Mouse (Mus musculus): Measurements from ENCODE around the gene Rnf121.
"Not testable (repeated sequence)": the region's sequence is repeated elsewhere in the genome, so short reads cannot be mapped to it uniquely, and the experiment has no call there.

Rnf121 gene

DNA sequence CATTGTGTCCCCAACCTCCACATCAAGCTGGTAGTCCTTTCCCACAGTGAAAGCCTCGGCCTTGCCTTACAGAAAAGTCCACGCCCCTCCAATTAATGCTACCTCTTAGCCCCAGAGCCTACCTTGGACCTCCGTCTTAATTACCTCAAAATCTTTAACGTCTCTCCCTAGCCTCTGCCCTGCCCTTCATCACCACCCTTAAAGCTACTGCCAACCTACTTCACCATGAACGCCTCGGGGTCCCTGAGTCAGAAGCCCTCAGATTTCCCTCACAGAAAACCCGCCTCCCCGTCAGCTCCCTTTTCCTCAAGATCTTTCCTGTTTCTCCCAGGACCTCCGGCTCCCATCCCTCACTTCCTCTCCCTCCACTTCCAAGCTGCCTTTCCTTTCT lies 619 bp downstream of the Rnf121 start:
- DNase-seq (ENCODE audit: low read depth, low spot score): no peak

GRCm38 (mm10) chr7:102063891-102064290 lies 1.4 kb downstream of the Rnf121 start:
- no peak for DNase-seq (ENCODE audit: low read depth, low spot score)

DNA sequence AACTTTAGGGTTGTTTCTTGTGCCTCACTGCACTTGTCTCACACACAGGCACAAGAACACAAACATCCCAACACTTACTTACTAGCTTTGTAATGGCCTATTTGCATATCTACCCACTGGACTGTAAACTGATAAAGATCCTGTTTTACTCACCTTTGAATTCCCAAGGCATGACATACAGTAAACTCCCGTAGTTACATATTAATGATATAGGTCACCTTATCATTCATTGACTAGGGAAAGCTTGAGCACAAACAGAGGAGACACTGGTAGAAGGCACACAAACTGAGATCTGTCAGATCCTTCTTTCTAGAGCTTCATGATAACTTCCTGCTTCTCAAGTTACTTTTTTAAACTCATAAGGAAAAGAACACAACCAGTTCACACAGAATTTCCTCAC lies 3.1 kb downstream of the Rnf121 start:
- DNase-seq (ENCODE audit: low read depth, low spot score): no peak

GRCm38 (mm10) chr7:102061353-102061752 lies 3.9 kb downstream of the Rnf121 start:
- DNase-seq (ENCODE audit: low read depth, low spot score): no peak

DNA sequence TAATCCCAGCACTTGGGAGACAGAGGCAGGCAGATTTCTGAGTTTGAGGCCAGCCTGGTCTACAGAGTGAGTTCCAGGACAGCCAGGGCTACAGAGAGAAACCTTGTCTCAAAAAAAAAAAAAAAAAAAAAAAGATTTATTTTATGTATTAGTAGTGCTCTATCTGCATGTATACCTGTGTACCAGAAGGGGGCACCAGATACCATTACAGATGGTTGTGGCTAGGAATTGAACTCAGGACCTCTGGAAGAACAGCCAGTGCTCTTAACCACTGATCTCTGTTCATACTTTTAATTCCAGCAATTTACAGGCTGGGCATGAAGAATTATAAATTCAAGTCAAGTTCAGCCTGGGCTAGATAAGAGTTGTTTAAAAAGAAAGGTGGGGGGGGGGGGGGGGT lies 16.7 kb downstream of the Rnf121 start:
- DNase-seq (ENCODE audit: low read depth, low spot score): not testable (repeated sequence)

DNA sequence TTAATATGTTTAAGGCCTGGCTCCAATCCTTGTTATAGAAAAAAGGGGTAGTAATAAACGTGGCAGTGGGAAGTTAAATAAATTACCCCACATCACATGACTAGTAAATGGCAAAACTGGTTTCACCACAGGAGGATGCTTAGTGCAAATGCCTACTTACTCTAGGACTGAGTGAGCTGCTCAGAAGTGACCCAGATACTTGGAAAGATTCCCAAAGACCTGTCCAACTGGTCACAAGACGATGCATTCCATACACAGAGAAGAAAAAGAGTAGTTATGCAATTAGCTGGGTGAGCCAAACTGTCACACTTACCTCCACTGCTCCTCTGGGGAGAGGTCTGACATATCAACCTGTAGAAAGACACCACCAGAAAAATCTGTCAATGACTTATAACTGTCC lies 23.0 kb downstream of the Rnf121 start:
- no peak for DNase-seq (ENCODE audit: low read depth, low spot score)

DNA sequence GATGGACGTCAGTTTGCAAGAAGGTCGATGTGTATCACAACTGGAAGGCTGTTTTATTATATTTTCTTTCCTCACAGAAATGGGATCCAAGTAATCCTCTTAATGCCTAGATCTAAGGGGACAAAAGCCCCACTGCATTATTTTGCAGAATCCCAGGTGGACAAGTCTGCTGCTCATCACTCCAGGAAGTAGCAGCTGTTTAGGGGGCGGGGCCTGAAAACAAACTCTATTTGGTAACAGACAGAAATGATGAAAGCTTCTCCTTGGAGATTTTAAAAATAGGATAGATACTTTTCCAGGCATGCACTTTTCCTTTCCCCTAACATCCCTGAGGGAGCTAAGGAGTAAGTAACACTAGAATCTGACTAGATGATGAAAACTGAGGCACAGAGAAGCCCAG lies 28.0 kb downstream of the Rnf121 start:
- DNase-seq (ENCODE audit: low read depth, low spot score): no peak

- no peak for DNase-seq (ENCODE audit: low read depth, low spot score)
These were observed 29.7 kb downstream of the Rnf121 start for GRCm38 (mm10) chr7:102035534-102035933.

- DNase-seq (ENCODE audit: low read depth, low spot score): no peak
These were observed 30.4 kb downstream of the Rnf121 start for GRCm38 (mm10) chr7:102034904-102035303.

DNA sequence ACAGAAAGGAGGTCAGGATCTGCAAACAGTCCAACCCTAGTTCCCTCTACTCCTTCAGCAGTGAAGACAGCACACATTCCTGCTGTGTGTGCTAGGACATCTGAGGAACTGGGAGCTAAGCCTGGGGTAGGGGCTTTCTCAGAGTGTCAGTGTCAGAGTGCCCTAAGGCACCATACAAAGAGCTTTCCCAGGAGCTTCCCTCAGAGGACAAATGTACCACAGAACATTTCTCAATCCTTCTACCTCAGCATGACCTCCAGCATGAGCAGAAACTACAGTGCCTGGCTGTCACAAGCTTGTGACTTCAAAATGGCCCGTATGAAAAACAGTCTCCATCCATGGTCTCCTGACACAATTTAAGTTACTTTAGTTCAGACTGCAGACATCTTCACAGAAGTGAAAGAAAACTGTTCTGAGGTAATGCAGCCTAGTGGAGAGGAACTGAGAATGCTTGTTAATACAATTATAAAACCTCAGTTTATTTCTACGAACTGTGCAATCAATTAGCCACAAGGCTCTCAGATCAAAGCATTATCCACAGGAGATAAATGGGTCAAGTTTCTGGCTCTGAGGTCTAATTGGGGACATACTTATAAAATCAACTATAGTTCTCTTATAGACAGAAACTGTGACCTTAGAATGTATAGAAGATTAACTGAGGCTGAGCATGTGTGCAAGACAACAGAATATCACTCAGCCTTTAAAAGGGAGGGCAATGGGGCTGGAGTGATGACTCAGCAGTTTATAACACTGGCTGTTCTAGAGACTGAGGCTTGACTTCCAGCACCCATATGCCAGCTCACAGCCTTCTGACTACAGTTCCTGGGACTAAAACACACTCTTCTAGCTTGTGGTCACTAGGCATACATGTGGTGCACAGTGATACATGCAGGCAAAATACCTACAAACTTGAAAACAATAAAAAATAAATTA lies 39.8 kb downstream of the Rnf121 start:
- no peak for DNase-seq (ENCODE audit: low read depth, low spot score)

DNA sequence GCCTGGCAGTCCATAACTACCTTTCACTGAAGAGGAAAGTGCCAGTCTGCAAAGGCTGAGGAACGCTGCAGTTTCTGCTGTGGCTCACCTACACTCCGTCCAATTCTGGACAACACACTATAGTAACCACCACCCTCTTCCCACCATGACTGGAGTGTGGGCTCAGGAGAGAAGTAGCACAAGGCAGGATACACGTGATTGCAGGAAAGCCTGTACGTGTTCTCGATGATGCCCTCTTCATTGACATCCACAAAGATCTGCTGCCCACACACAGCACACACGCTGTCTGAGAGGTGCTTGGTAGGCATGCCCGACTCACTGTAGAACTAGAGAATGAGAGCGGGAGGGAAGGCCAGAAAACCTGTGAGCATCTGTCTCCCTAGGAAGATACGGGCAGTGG lies 41.4 kb downstream of the Rnf121 start:
- DNase-seq (ENCODE audit: low read depth, low spot score): no peak

DNA sequence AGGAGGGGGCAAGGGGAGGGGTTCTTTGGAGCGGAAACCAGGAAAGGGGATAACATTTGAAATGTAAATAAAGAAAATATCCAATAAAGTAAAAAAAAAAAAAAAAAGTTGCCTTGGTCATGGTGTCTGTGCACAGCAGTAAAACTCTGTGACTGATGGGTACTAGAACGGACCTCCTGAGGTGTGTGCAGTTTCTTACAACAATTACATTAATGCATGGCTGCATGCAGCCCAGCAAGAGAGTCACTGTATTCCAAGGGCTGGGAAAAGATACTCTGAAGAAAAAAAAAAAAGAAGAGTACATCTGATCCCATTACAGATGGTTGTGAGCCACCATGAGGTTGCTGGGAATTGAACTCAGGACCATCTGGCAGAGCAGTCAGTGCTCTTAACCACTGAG lies 44.3 kb downstream of the Rnf121 start:
- DNase-seq (ENCODE audit: low read depth, low spot score): not testable (repeated sequence)

GRCm38 (mm10) chr7:102019362-102019761 lies 45.9 kb downstream of the Rnf121 start:
- DNase-seq (ENCODE audit: low read depth, low spot score): no peak

- no peak for DNase-seq (ENCODE audit: low read depth, low spot score)
These were observed 46.7 kb downstream of the Rnf121 start, which contains the start of gene Il18bp for GRCm38 (mm10) chr7:102018590-102018989. Gene Il18bp, minus strand, starts transcription at chr7:102018690.

DNA sequence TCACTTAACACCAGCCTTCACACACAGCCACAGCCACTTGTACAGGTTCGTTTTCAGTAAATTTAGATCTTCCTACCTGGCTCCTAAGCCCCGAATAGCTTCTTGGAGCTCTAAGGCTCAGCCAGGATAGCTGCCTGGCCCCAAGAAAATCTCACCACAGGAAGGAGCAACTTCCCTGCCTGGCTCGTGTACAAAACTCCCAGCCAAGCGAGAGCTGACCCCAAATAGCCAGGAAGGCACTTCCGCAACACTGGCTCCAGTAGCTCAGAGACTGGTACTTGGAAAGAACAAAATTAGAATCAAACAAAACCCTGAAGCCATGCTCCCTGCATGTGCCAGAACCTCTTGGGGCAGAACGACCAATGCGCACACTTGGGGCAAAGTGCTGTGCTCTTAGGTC lies 47.2 kb downstream of the Rnf121 start:
- no peak for DNase-seq (ENCODE audit: low read depth, low spot score)

- DNase-seq (ENCODE audit: low read depth, low spot score): no peak
These were observed 47.8 kb downstream of the Rnf121 start for GRCm38 (mm10) chr7:102017452-102017851.

DNA sequence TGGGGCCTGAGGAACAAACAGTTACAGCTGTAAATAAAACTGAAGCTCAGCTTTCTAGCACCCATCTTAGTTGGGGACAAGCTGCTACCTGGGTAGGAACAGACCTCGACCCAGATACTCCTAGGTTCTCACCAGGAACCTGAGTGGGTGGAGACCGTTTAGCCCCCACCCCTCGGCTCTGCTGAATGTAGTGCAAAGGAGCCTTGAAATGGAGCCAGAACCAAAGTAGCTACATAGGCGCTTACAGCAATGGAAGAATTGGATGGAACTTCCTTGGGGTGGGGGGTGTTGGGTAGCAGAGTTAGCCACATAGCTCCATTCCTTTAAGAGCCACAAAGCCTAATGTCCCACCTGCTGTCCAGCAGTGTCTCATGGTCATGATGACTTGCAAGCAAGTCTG lies 48.3 kb downstream of the Rnf121 start:
- no peak for DNase-seq (ENCODE audit: low read depth, low spot score)

DNA sequence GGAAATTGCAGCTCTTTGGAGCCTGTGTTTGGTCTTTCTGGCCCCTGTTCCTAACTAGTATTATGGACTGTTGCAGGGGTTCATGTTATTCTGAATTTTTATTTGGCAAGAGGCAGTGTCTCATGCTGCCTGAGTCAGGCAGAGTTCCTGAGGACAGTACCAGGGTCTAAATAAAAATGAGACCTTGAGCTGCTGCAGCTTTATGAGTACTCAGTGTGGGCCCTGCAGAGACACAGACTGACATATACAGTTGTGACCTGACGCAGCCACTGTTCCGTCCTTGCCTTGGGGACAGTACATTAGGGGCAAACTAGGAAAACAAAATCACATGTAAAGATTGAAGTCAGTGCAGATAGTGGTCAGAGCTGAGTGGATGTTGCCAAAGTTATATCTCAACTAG lies 50.3 kb downstream of the Rnf121 start:
- no peak for DNase-seq (ENCODE audit: low read depth, low spot score)

- DNase-seq (ENCODE audit: low read depth, low spot score): no peak
These were observed 51.9 kb downstream of the Rnf121 start for GRCm38 (mm10) chr7:102013416-102013815.

GRCm38 (mm10) chr7:102011855-102012254 lies 53.4 kb downstream of the Rnf121 start:
- no peak for DNase-seq (ENCODE audit: low read depth, low spot score)

GRCm38 (mm10) chr7:102006520-102006919 lies 58.7 kb downstream of the Rnf121 start:
- no peak for DNase-seq (ENCODE audit: low read depth, low spot score)

DNA sequence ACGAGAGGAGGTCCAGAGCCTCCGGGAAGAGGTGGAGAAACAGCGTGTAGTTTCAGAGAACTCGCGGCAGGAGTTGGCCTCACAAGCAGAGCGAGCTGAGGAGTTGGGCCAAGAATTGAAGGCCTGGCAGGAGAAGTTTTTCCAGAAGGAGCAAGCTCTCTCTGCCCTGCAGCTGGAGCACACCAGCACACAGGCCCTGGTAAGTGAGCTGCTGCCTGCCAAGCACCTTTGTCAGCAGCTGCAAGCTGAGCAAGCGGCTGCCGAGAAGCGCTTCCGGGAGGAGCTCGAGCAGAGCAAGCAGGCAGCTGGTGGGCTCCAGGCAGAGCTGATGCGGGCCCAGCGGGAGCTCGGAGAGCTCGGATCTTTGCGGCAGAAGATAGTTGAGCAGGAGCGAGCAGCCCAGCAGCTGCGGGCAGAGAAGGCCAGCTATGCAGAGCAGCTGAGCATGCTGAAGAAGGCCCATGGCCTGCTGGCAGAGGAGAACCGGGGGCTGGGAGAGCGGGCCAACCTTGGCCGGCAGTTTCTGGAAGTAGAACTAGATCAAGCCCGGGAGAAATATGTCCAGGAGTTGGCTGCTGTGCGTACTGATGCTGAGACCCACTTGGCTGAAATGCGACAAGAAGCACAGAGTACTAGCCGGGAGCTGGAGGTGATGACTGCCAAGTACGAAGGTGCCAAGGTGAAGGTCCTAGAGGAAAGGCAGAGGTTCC lies 64.2 kb downstream of the Rnf121 start:
- no peak for DNase-seq (ENCODE audit: low read depth, low spot score)

DNA sequence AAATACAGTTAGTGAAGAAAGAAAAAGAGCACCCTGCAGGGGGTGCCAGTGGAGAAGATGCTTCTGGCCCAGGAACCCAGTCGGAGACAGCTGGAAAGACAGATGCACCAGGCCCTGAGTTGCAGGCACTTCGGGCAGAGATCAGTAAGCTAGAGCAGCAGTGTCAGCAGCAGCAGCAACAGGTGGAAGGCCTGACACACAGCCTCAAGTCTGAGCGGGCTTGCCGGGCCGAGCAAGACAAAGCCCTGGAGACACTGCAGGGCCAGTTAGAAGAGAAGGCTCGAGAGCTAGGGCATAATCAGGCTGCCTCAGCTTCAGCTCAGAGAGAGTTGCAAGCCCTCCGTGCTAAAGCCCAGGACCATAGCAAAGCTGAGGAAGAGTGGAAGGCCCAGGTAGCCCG lies 65.0 kb downstream of the Rnf121 start:
- DNase-seq (ENCODE audit: low read depth, low spot score): no peak

Data from WW6 (cell line).